Mouse (Mus musculus): Measurements from ENCODE around the gene Gmip. TPM values are rescaled to one million over a fixed set of nuclear protein-coding genes. Genes with fewer than 3 reads are reported as not detected.

Gene Gmip
- polyA plus RNA-seq, 1 experiment from 2014 or later = 7.6 TPM

DNA sequence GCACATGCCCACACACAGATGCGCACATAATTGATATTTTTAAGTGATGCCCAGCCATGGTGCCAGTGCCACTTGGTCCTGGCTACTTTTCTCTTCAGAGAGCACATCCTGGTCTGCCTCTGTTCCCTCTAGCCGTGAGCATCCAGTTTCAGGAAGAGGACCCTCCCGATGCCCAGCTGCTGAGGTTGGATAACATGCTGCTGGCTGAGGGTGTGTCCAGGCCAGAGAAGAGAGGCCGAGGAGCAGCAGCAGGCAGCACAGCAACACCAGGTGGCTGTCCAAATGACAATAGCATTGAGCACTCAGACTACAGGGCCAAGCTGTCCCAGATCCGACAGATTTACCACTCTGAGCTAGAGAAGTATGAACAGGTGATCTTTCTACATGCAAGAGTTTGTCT is 55.7 kb downstream of the Gmip start:
- H3K27me3 ChIP-seq (replicated peaks) = no peaks in the 10 kb centered on the region; the same call in 1 of the 2 replicates
- no peaks in the 10 kb centered on the region for H3K36me3 ChIP-seq
- H3K27ac ChIP-seq (replicated peaks) = no peak overlapping the region
- no peaks in the 10 kb centered on the region for H3K9me3 ChIP-seq
- H3K9ac ChIP-seq = no peak overlapping the region
- 0 out of 2 replicates have a peak, but pooled peaks cover 4% of the 10 kb centered on the region for H3K4me1 ChIP-seq
- no peak for ATAC-seq (ENCODE audit: extremely low read depth, insufficient number of reproducible peaks, low FRiP score, low TSS enrichment)
- no peak overlapping the region for H3K4me3 ChIP-seq
- 56% methylated on average over 5 of the region's 5 CpGs for WGBS
- no peak overlapping the region for H3K4me2 ChIP-seq

DNA sequence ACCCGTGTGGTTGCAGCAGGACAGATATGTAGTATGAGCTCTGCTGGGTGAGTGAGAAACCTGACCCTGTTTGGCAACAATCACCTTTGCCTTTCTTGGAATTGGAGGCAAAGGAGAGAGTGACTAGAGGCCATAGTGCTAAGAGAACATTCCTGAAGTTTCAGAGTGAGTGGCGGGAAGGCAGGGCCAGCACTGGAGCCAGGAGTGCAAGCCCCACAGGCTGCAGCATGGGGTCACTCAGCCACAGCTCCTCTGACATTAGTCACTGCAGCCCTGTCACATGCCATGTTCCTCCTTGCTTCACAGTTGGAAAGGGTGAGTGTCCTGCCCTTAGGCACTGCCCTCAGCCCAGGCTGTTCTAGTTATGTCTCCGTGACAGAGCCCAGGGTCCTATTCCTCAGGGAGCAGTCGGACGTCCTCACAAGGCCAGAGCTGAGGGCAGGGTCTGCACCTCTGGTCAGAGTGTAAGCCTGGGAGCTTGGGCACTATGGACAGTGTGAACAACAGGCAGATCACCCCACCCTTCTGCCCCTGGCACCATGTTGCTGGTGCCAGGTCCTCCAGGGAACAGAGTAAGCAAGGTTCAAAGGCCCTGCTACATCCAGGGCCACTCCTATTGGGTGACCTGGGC is 59.3 kb downstream of the Gmip start:
- Histone ChIP-seq H3K36me3 (no peaks in the 10 kb centered on the region), H3K4me3 (no peak overlapping the region), H3K27me3 (replicated peaks) (peaks cover 17% of the 10 kb centered on the region), H3K4me2 (no peak overlapping the region), H3K4me1 (0 out of 2 replicates have a peak, but pooled peaks cover 4% of the 10 kb centered on the region), H3K27ac (replicated peaks) (no peak overlapping the region), H3K9me3 (no peaks in the 10 kb centered on the region), H3K9ac (no peak overlapping the region)
- no peak for ATAC-seq (ENCODE audit: extremely low read depth, insufficient number of reproducible peaks, low FRiP score, low TSS enrichment)
- WGBS = 64% methylated on average over 5 of the region's 5 CpGs

DNA sequence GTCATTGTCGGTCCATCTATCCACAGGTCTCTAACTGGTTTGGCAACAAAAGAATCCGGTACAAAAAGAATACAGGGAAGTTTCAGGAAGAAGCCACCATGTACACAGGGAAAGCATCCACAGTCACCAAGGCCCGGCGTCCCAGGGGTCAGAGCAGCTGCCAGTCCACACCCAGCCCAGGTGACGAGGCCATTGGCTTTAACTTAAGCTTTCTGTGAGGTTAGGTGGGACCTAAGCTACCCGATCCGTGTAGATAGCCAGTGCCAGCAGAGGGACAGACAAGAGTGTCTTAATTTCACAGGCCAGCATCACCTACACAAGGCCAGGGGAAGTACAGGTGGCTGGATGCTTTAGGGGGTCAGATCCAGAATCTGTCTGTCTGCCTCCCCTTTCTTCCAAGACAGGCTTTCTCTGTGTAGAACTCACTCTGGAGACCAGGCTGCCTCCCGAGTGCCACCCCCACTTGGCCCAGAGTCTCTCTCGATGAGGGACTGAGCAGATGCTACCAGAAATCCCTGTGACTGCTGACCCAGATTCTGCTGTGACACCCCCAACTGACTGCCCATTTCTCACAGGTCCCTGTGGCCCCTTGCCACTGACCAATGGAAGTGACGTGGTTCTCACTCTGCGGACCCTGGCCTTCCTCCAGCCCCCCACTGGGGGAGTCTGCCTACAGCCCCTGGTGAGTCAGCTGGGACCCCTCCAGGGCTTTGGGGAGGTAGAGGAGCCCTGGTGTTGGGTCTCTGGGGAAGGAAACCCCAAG is 61.7 kb downstream of the Gmip start:
- Histone ChIP-seq H3K9me3 (no peaks in the 10 kb centered on the region), H3K9ac (no peak overlapping the region), H3K4me3 (no peak overlapping the region), H3K36me3 (no peaks in the 10 kb centered on the region), H3K4me2 (no peak overlapping the region), H3K27ac (replicated peaks) (no peak overlapping the region), H3K27me3 (replicated peaks) (peaks cover 28% of the 10 kb centered on the region), H3K4me1 (peaks cover 9% of the 10 kb centered on the region; the same call in 1 of the 2 replicates)
- WGBS = 74% methylated on average over 11 of the region's 11 CpGs
- ATAC-seq (ENCODE audit: extremely low read depth, insufficient number of reproducible peaks, low FRiP score, low TSS enrichment) = no peak

DNA sequence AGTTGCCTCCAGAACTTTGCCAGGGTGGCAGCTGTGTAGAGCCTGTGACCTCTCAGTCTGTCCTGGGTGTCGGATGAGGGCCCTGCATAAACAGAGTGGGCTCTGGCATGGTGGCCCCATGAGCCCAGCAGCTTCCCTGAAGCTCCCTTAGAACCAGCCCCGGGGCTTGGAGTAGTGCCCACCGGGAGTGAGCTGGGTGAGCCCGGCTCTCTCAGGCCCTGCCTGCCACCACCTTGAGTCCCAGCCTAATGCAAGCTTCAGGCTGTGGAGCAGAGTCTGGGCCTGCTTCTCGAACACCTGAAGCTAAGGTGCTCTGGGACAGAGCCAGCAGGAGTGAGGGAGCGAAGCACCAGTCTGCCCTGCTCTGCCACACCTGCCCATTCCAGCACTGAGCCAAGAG is 62.4 kb downstream of the Gmip start:
- H3K9me3 ChIP-seq = no peaks in the 10 kb centered on the region
- no peak overlapping the region for H3K27ac ChIP-seq (replicated peaks)
- H3K4me3 ChIP-seq = no peak overlapping the region
- ATAC-seq (ENCODE audit: extremely low read depth, insufficient number of reproducible peaks, low FRiP score, low TSS enrichment) = no peak
- H3K36me3 ChIP-seq = no peaks in the 10 kb centered on the region
- H3K4me2 ChIP-seq = no peak overlapping the region
- H3K27me3 ChIP-seq (replicated peaks) = peaks cover 28% of the 10 kb centered on the region
- no peak overlapping the region for H3K9ac ChIP-seq
- peaks cover 9% of the 10 kb centered on the region; the same call in 1 of the 2 replicates for H3K4me1 ChIP-seq
- WGBS = 75% methylated on average over 6 of the region's 6 CpGs

Other genes starting within 250 kb of the Gmip start
- gene Zfp868, start 183.1 kb upstream of the Gmip start, polyA plus RNA-seq (2015; fragmentation: Nextera tagmentation; extraction: Ambion mirVana) = 14.9 and 16.1 TPM in 2 replicates
- 1.3 and 1.4 TPM in 2 replicates for gene Zfp964, start 154.2 kb upstream of the Gmip start, polyA plus RNA-seq (2015; fragmentation: Nextera tagmentation; extraction: Ambion mirVana)
- 16.6 and 18.0 TPM in 2 replicates for gene Zfp869, start 98.0 kb upstream of the Gmip start, polyA plus RNA-seq (2015; fragmentation: Nextera tagmentation; extraction: Ambion mirVana)
- 3.2 and 4.0 TPM in 2 replicates for gene Zfp963, start 58.7 kb upstream of the Gmip start, polyA plus RNA-seq (2015; fragmentation: Nextera tagmentation; extraction: Ambion mirVana)
- gene Gm20422, start 33.8 kb upstream of the Gmip start, polyA plus RNA-seq (2015; fragmentation: Nextera tagmentation; extraction: Ambion mirVana) = 0.32 and 1.2 TPM in 2 replicates
- 25.3 and 27.4 TPM in 2 replicates for gene Atp13a1, start 17.5 kb upstream of the Gmip start, polyA plus RNA-seq (2015; fragmentation: Nextera tagmentation; extraction: Ambion mirVana)
- 15.1 and 16.6 TPM in 2 replicates for gene Zfp866, start 17.5 kb upstream of the Gmip start, polyA plus RNA-seq (2015; fragmentation: Nextera tagmentation; extraction: Ambion mirVana)
- gene Lpar2, start 13.8 kb downstream of the Gmip start, polyA plus RNA-seq (2015; fragmentation: Nextera tagmentation; extraction: Ambion mirVana) = 0.32 and 0.34 TPM in 2 replicates
- 2.4 and 3.9 TPM in 2 replicates for gene Pbx4, start 23.8 kb downstream of the Gmip start, polyA plus RNA-seq (2015; fragmentation: Nextera tagmentation; extraction: Ambion mirVana)
- gene Cilp2, start 79.0 kb downstream of the Gmip start, polyA plus RNA-seq (2015; fragmentation: Nextera tagmentation; extraction: Ambion mirVana) = 0.55 and 0.56 TPM in 2 replicates
- gene Tssk6, start 93.5 kb downstream of the Gmip start, polyA plus RNA-seq (2015; fragmentation: Nextera tagmentation; extraction: Ambion mirVana) = 1.9 and 2.2 TPM in 2 replicates
- gene Ndufa13, start 93.9 kb downstream of the Gmip start, polyA plus RNA-seq (2015; fragmentation: Nextera tagmentation; extraction: Ambion mirVana) = 304 and 343 TPM in 2 replicates
- gene Yjefn3, start 94.0 kb downstream of the Gmip start, polyA plus RNA-seq (2015; fragmentation: Nextera tagmentation; extraction: Ambion mirVana) = 8.1 and 8.2 TPM in 2 replicates
- gene Gatad2a, start 187.7 kb downstream of the Gmip start, polyA plus RNA-seq (2015; fragmentation: Nextera tagmentation; extraction: Ambion mirVana) = 27.3 and 29.9 TPM in 2 replicates
- 34.9 and 36.0 TPM in 2 replicates for gene Mau2, start 234.1 kb downstream of the Gmip start, polyA plus RNA-seq (2015; fragmentation: Nextera tagmentation; extraction: Ambion mirVana)
- 31.1 and 32.6 TPM in 2 replicates for gene Sugp1, start 234.1 kb downstream of the Gmip start, polyA plus RNA-seq (2015; fragmentation: Nextera tagmentation; extraction: Ambion mirVana)

Data from heart, embryonic 13.5 days (tissue).